Mouse (Mus musculus): ENCODE results near the gene Gm10192.

DNA sequence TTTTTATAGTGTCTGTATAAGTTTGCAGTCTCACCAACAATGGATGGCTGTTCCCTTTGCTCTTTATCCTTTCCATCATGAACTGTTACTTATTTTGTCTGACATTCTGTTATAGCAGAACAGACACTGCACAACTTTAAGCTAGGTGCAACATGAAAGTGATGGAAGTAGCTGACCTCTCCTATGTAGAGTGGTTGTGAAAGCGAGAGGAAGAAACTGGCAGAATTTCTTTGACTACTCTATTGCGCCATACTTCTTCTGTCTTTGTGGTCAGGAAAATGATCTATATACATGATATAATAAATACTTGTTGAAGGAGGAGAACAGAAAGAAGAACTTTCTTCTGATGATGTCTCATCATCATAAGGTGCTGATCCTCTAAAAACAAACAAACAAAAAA, 40.5 kb downstream of the Gm10192 start:
- no peak for TF ChIP-seq CTCF (IDR thresholded peaks at IDR 0.05; ENCODE audit: low read depth)
- no peak for TF ChIP-seq EP300 (IDR thresholded peaks at IDR 0.05; ENCODE audit: low read depth)

Measured in liver, embryonic 14.5 days (tissue).